Mouse (Mus musculus): Measurements from ENCODE around the gene Fkbpl. TPM values are rescaled to one million over a fixed set of nuclear protein-coding genes. Genes with fewer than 3 reads are reported as not detected.

Gene Fkbpl
- polyA plus RNA-seq, 1 experiment from 2014 or later = 4.0 TPM

DNA sequence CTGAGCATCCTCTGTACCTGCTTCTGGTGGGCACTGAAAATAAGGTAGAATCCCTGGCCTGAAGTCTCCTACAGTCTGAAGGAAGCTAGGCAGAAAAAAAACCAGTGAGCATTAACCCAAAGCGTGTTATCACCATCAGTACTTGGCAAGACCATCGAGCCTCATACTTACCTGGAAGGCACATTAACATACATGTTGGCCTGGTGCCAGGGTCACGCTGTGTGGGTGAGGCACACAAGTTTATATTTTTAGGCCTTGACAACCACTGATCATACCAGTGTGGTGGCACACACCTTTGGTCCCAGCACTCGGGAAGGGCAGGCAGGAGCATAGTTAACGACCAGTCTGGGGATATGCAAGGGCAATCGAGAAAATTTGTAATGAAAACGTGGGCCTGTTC, 36.6 kb upstream of the Fkbpl start:
- Histone ChIP-seq H3K27ac (replicated peaks) (0 out of 2 replicates have a peak overlapping the region, but pooled peaks have one; percentile 19), H3K4me2 (no peak overlapping the region), H3K9ac (no peak overlapping the region), H3K4me1 (replicated peaks) (peaks cover 58% of the 10 kb centered on the region), H3K4me3 (replicated peaks) (no peak overlapping the region), H3K27me3 (no peaks in the 10 kb centered on the region), H3K36me3 (replicated peaks) (peaks cover 33% of the 10 kb centered on the region), H3K9me3 (replicated peaks) (no peaks in the 10 kb centered on the region)
- WGBS (ENCODE audit: insufficient replicate concordance) = 72% methylated on average over 7 of the region's 7 CpGs
- no peak for ATAC-seq (ENCODE audit: insufficient read depth)

DNA sequence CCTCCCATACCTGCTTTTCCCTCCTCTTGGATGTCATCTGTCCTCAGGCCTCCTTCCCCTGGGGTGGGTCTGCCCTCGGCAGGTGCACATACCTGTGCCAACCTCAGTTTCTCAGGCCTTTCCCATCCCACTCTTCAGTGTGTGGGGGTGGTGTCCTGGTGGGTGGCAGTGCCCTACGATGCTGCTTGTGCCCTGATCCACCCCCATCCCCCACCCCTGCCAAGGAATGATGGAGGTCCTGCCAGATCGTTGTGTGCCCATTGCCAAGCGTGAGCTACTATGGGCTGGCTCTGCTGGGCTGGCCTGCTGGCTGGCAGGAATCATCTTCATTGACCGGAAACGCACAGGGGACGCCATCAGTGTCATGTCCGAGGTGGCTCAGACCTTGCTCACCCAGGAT, 33.5 kb upstream of the Fkbpl start:
- H3K27me3 ChIP-seq = no peaks in the 10 kb centered on the region
- peaks cover 41% of the 10 kb centered on the region for H3K36me3 ChIP-seq (replicated peaks)
- no peak overlapping the region for H3K4me2 ChIP-seq
- ATAC-seq (ENCODE audit: insufficient read depth) = no peak
- 84% methylated on average over 8 of the region's 8 CpGs for WGBS (ENCODE audit: insufficient replicate concordance)
- H3K27ac ChIP-seq (replicated peaks) = no peak overlapping the region
- H3K4me3 ChIP-seq (replicated peaks) = no peak overlapping the region
- H3K9me3 ChIP-seq (replicated peaks) = no peaks in the 10 kb centered on the region
- no peak overlapping the region for H3K9ac ChIP-seq
- peaks cover 61% of the 10 kb centered on the region for H3K4me1 ChIP-seq (replicated peaks)

DNA sequence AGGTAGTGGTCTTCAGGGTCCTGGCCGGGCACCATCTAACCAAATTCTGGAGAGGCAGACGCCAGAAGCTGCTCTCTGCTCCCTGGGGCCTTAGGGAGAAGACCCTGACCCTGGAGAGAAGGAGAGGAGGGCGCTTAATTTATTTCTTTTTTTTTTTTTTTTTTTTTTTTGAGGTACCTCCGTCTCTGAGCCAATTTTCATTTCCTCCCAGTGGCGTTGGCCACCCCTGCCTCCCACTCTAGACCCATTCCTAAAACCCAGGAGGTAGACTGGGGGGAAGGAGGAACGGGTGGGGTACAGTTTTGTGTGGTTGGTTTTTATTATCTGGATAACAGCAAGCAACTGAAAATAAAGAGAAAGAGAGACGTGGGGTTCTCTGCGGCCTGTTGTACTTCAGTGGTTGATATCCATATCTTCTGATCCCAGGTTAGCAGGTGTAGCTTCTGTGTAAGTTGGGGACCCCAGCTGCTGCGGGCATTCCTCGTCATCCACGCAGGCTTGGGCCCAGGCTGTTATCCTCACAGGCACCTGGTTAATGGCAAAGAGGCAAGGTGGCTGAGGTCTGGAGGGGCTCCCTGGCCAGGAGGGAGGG, 31.4 kb upstream of the Fkbpl start:
- Histone ChIP-seq H3K9me3 (replicated peaks) (no peaks in the 10 kb centered on the region), H3K4me1 (replicated peaks) (peaks cover 40% of the 10 kb centered on the region), H3K36me3 (replicated peaks) (peaks cover 50% of the 10 kb centered on the region), H3K4me3 (replicated peaks) (no peak overlapping the region), H3K4me2 (no peak overlapping the region), H3K27ac (replicated peaks) (peak overlapping the region; percentile 70), H3K27me3 (no peaks in the 10 kb centered on the region), H3K9ac (no peak overlapping the region)
- ATAC-seq (ENCODE audit: insufficient read depth) = peak; percentile 62
- 36% methylated on average over 11 of the region's 11 CpGs for WGBS (ENCODE audit: insufficient replicate concordance)

GRCm38 (mm10) chr17:34613830-34614229, 30.7 kb upstream of the Fkbpl start:
- H3K27ac ChIP-seq (replicated peaks) = peak overlapping the region; percentile 70
- ATAC-seq (ENCODE audit: insufficient read depth) = no peak
- H3K4me2 ChIP-seq = no peak overlapping the region
- peaks cover 50% of the 10 kb centered on the region for H3K36me3 ChIP-seq (replicated peaks)
- H3K9me3 ChIP-seq (replicated peaks) = no peaks in the 10 kb centered on the region
- H3K27me3 ChIP-seq = no peaks in the 10 kb centered on the region
- no peak overlapping the region for H3K9ac ChIP-seq
- H3K4me1 ChIP-seq (replicated peaks) = peaks cover 33% of the 10 kb centered on the region
- H3K4me3 ChIP-seq (replicated peaks) = no peak overlapping the region
- 75% methylated on average over 10 of the region's 10 CpGs for WGBS (ENCODE audit: insufficient replicate concordance)

DNA sequence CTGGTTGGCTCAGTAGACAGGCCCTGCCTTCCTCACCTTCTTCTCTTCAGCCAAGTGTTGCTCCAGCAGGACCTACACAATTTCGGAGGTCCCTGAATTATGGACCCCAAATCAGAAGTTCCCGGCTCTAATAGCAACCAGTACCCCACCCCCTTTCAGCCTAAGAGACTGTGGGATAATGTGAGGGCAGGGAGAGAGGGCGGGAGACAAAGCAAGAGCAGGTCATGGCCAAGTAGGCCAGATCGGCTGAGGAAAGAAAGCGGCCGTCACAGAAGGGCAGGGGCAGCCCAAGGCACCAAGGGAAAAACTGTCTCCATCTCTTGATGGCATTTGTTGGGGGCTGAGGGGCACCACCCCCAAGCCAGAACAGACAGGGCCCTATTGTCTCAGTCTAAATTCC, 28.7 kb upstream of the Fkbpl start, which contains the start of gene Egfl8:
Gene Egfl8 (minus strand): TSS at position 101 of the 400 bp plus-strand sequence.
- Histone ChIP-seq H3K4me2 (no peak within 1 kb of the TSS), H3K27me3 (no peaks in the 10 kb centered on the region), H3K4me3 (replicated peaks) (no peak within 1 kb of the TSS), H3K36me3 (replicated peaks) (peaks cover 41% of the 10 kb centered on the region), H3K9me3 (replicated peaks) (no peaks in the 10 kb centered on the region), H3K9ac (no peak within 1 kb of the TSS), H3K4me1 (replicated peaks) (peaks cover 36% of the 10 kb centered on the region), H3K27ac (replicated peaks) (no peak within 1 kb of the TSS)
- WGBS (ENCODE audit: insufficient replicate concordance) = 63% methylated on average over 6 of the region's 6 CpGs
- no peak for ATAC-seq (ENCODE audit: insufficient read depth)

DNA sequence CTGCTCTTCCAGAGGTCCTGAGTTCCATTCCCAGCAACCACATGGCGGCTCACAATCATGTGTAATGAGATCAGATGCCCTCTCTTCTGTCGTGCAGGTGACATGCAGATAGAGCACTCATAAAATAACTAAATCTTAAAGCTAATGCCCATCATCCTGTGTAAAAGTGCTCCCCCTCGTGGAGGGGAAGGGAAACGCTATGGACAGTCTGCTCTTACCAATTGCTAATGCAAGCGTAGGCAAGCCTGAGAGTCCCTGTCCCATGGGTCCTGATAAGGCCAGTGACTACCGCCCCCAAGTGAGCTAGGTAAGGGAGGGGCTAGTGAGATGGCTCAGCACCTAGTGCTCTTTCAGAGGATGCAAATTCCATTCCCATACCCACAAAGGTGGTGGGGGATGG, 25.6 kb upstream of the Fkbpl start:
- WGBS (ENCODE audit: insufficient replicate concordance) = 5% methylated on average over 6 of the region's 6 CpGs
- Histone ChIP-seq H3K27me3 (no peaks in the 10 kb centered on the region), H3K4me1 (replicated peaks) (peaks cover 33% of the 10 kb centered on the region), H3K4me2 (no peak overlapping the region), H3K9ac (no peak overlapping the region), H3K4me3 (replicated peaks) (no peak overlapping the region), H3K9me3 (replicated peaks) (no peaks in the 10 kb centered on the region), H3K36me3 (replicated peaks) (peaks cover 33% of the 10 kb centered on the region), H3K27ac (replicated peaks) (no peak overlapping the region)
- ATAC-seq (ENCODE audit: insufficient read depth) = peak; percentile 23; the same call in 1 of the 2 replicates

- 78% methylated on average over 8 of the region's 8 CpGs for WGBS (ENCODE audit: insufficient replicate concordance)
- H3K9me3 ChIP-seq (replicated peaks) = no peaks in the 10 kb centered on the region
- H3K27ac ChIP-seq (replicated peaks) = no peak overlapping the region
Observed at GRCm38 (mm10) chr17:34621006-34621405, 23.6 kb upstream of the Fkbpl start.

GRCm38 (mm10) chr17:34623161-34623560, 21.4 kb upstream of the Fkbpl start:
- no peak overlapping the region for H3K27ac ChIP-seq (replicated peaks)
- H3K36me3 ChIP-seq (replicated peaks) = peaks cover 23% of the 10 kb centered on the region
- H3K9me3 ChIP-seq (replicated peaks) = no peaks in the 10 kb centered on the region
- no peak overlapping the region for H3K4me2 ChIP-seq
- no peak for ATAC-seq (ENCODE audit: insufficient read depth)
- H3K4me3 ChIP-seq (replicated peaks) = no peak overlapping the region
- 77% methylated on average over 9 of the region's 9 CpGs for WGBS (ENCODE audit: insufficient replicate concordance)
- no peak overlapping the region for H3K9ac ChIP-seq
- H3K27me3 ChIP-seq = peaks cover 9% of the 10 kb centered on the region
- peaks cover 48% of the 10 kb centered on the region for H3K4me1 ChIP-seq (replicated peaks)

More at GRCm38 (mm10) chr17:34621006-34621405, 23.6 kb upstream of the Fkbpl start:
- no peak overlapping the region for H3K4me2 ChIP-seq
- H3K36me3 ChIP-seq (replicated peaks) = peaks cover 35% of the 10 kb centered on the region
- H3K9ac ChIP-seq = no peak overlapping the region
- H3K4me1 ChIP-seq (replicated peaks) = peaks cover 28% of the 10 kb centered on the region
- ATAC-seq (ENCODE audit: insufficient read depth) = no peak
- H3K4me3 ChIP-seq (replicated peaks) = no peak overlapping the region
- no peaks in the 10 kb centered on the region for H3K27me3 ChIP-seq

- Histone ChIP-seq H3K27me3 (peaks cover 27% of the 10 kb centered on the region), H3K9me3 (replicated peaks) (no peaks in the 10 kb centered on the region), H3K4me1 (replicated peaks) (peaks cover 53% of the 10 kb centered on the region), H3K4me3 (replicated peaks) (no peak overlapping the region), H3K4me2 (no peak overlapping the region), H3K9ac (no peak overlapping the region), H3K27ac (replicated peaks) (no peak overlapping the region), H3K36me3 (replicated peaks) (peaks cover 23% of the 10 kb centered on the region)
- ATAC-seq (ENCODE audit: insufficient read depth) = no peak
- 67% methylated on average over 3 of the region's 3 CpGs for WGBS (ENCODE audit: insufficient replicate concordance)
Observed at GRCm38 (mm10) chr17:34624981-34625380, 19.6 kb upstream of the Fkbpl start.

DNA sequence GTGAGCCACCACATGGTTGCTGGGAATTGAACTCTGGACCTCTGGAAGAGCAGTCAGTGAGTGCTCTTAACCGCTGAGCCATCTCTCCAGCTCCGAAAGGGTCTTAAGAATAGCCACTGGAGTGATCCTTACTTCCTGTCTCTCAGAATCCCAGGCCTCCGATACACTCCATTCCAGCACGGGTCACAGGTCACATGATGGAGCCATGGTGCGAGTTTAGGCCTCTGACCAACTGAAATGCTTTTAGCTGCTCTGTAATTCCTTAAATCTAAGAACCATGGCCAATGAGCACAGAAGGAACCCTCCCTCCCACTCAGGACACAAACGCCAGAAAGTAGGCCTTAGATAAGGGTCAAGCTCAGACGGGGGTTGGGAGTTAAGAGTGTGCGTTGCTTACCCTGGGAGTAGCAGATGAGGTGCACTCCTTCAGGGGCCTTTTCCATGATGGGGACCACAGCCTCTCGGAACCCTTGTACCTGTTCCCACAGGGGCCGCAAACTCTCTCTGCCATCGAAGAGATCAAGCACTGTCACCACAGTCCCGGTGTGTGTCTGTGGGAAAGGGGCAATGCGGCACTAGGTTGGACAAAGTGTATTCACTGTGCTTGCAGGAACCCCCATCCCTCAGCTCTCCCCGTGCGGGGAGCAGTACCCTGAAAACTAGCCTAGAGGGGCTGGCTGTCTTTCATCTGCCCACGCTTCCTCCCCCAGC, 18.3 kb upstream of the Fkbpl start:
- Histone ChIP-seq H3K9ac (peak overlapping the region; percentile 68), H3K4me2 (peak overlapping the region; percentile 89), H3K27ac (replicated peaks) (peak overlapping the region; percentile 77; the same call in 1 of the 2 replicates), H3K9me3 (replicated peaks) (no peaks in the 10 kb centered on the region), H3K27me3 (peaks cover 39% of the 10 kb centered on the region), H3K4me3 (replicated peaks) (peak overlapping the region; percentile 66), H3K36me3 (replicated peaks) (peaks cover 23% of the 10 kb centered on the region), H3K4me1 (replicated peaks) (peaks cover 64% of the 10 kb centered on the region)
- WGBS (ENCODE audit: insufficient replicate concordance) = 46% methylated on average over 16 of the region's 16 CpGs
- no peak for ATAC-seq (ENCODE audit: insufficient read depth)

DNA sequence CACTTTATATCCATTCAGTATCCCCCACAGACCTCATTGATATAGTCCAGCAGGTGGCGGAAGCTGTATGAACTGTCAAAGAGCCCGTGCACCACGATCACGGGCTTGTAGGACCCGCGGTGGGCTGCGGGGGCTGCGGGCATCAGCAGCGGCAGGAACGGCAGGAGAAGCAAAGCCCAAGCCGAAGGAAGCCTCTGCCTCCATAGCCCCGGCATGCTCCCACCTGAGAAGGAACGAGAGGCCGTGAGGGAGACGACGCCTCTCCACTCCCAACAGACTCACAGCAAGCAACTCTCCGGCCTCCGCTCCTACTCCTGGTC, 17.8 kb upstream of the Fkbpl start:
- Histone ChIP-seq H3K4me2 (peak overlapping the region; percentile 89), H3K9ac (peak overlapping the region; percentile 68), H3K36me3 (replicated peaks) (peaks cover 18% of the 10 kb centered on the region), H3K9me3 (replicated peaks) (no peaks in the 10 kb centered on the region), H3K4me1 (replicated peaks) (peaks cover 68% of the 10 kb centered on the region), H3K4me3 (replicated peaks) (peak overlapping the region; percentile 66), H3K27ac (replicated peaks) (peak overlapping the region; percentile 77), H3K27me3 (peaks cover 44% of the 10 kb centered on the region)
- no peak for ATAC-seq (ENCODE audit: insufficient read depth)
- under 1% methylated on average over 18 of the region's 18 CpGs for WGBS (ENCODE audit: insufficient replicate concordance)
